Mouse (Mus musculus): ENCODE measurements around the gene Ubl4b. TPM values are rescaled to one million over a fixed set of nuclear protein-coding genes. Genes with fewer than 3 reads are reported as not detected.

Ubl4b gene
- polyA plus RNA-seq, 1 experiment = not detected

DNA sequence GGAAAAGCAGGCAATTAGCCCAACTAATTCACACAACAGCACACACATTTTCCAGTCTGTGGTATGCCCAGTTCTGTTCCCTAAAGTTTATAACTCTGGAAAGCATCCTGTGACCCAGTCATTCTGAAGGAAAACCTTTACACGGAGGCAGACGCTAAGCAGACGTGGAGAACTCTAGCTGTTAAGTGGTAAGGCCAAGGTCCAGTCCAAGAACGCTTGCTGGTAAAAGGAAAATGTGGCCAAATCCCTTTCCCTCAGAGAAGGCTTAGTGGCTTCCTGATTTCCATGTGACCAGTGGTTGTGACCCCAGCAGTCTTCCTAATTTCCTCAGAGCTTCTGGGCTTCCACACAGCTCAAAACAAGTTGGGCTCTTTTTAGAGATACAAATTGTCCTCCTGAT, 48.3 kb downstream of the Ubl4b start:
- no peak overlapping the region for H3ac ChIP-seq (ENCODE audit: control insufficient read depth, insufficient read length)
- no peaks in the 10 kb centered on the region for H3K27me3 ChIP-seq (ENCODE audit: control insufficient read depth, insufficient read depth, insufficient read length)
- H3K4me2 ChIP-seq (ENCODE audit: low read depth) = no peak overlapping the region
- H3K36me3 ChIP-seq (ENCODE audit: control insufficient read depth, insufficient read depth) = no peaks in the 10 kb centered on the region
- no peaks in the 10 kb centered on the region for H3K79me2 ChIP-seq (ENCODE audit: control insufficient read depth, insufficient read depth)
- no peak for TF ChIP-seq POLR2A (IDR thresholded peaks at IDR 0.05; ENCODE audit: insufficient read length, low read depth)
- no peak for TF ChIP-seq SRF (IDR thresholded peaks at IDR 0.05; ENCODE audit: control insufficient read depth, insufficient read length, low read depth)
- TF ChIP-seq MYOG (IDR thresholded peaks at IDR 0.05; ENCODE audit: control insufficient read depth in 1 of 3, insufficient read depth in 1 of 3, insufficient read length in 2 of 3, low read depth in 2 of 3) = no peak
- no peak for TF ChIP-seq USF1 (IDR thresholded peaks at IDR 0.05; ENCODE audit: low read depth)
- no peak for TF ChIP-seq E2F4 (IDR thresholded peaks at IDR 0.05; ENCODE audit: insufficient read depth)
- no peak for TF ChIP-seq MAX (IDR thresholded peaks at IDR 0.05; ENCODE audit: low read depth)
- TF ChIP-seq TCF12 (IDR thresholded peaks at IDR 0.05; ENCODE audit: insufficient read depth, poor library complexity, severe bottlenecking) = no peak
- no peak for TF ChIP-seq TCF3 (IDR thresholded peaks at IDR 0.05; ENCODE audit: insufficient read length, low read depth)
- no peak for TF ChIP-seq CEBPB (IDR thresholded peaks at IDR 0.05; ENCODE audit: insufficient read depth, poor library complexity, severe bottlenecking)
- no peak for TF ChIP-seq REST (IDR thresholded peaks at IDR 0.05; ENCODE audit: insufficient read depth, insufficient read length)
- no peak for TF ChIP-seq POLR2AphosphoS2 (IDR thresholded peaks at IDR 0.05; ENCODE audit: insufficient read length, low read depth)
- no peak for TF ChIP-seq MYOD1 (IDR thresholded peaks at IDR 0.05; ENCODE audit: control insufficient read depth in 1 of 3, insufficient read length in 2 of 3, low read depth in 2 of 3)
- no peak overlapping the region for H3K4me3 ChIP-seq

DNA sequence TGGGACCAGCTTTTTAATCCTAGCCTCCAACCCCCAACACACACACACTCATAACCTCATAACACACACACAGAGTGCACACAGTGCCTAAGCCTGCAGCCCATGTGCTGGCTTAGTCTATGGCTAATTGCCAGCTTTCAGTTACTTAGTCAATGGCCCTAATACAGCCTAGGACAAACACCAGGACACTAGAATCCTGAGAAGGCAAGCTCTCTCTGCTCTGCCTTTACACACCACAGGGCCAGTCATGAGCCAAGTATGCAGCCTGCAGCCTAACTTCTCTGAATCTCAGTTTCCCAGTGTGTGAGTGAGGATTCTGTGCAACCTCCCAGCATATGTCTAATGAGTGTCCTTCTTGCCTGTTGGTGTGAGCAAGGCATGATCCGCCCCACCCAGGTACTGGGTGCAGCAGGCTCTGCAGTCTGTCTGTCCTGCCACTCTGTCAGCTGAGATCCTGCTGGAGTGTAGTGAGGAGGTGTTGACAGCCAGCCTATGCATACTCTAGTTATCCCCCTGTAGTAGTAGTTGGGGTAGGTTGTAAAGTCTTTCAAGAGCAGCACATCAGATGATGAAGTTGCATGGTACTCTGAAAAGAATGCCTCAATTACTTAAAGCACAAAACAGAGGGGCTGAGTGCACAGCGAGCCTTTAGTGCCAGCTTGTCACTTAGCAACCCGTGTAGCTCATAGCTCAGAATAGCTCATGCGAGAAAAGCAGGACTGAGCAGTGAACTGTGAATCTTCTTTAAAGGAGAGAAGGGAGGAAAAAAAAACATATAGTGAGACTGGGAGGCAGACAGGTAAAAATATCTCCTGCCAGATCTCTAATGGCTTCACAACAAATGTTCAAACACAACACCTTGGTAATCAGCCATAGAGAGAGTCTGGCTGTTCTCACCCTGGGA, 49.2 kb downstream of the Ubl4b start:
- no peaks in the 10 kb centered on the region for H3K27me3 ChIP-seq (ENCODE audit: control insufficient read depth, insufficient read depth, insufficient read length)
- no peaks in the 10 kb centered on the region for H3K36me3 ChIP-seq (ENCODE audit: control insufficient read depth, insufficient read depth)
- no peaks in the 10 kb centered on the region for H3K79me2 ChIP-seq (ENCODE audit: control insufficient read depth, insufficient read depth)
- H3K4me2 ChIP-seq (ENCODE audit: low read depth) = no peak overlapping the region
- TF ChIP-seq REST (IDR thresholded peaks at IDR 0.05; ENCODE audit: insufficient read depth, insufficient read length) = no peak
- no peak for TF ChIP-seq POLR2AphosphoS2 (IDR thresholded peaks at IDR 0.05; ENCODE audit: insufficient read length, low read depth)
- no peak overlapping the region for H3K4me3 ChIP-seq
- H3ac ChIP-seq (ENCODE audit: control insufficient read depth, insufficient read length) = no peak overlapping the region

DNA sequence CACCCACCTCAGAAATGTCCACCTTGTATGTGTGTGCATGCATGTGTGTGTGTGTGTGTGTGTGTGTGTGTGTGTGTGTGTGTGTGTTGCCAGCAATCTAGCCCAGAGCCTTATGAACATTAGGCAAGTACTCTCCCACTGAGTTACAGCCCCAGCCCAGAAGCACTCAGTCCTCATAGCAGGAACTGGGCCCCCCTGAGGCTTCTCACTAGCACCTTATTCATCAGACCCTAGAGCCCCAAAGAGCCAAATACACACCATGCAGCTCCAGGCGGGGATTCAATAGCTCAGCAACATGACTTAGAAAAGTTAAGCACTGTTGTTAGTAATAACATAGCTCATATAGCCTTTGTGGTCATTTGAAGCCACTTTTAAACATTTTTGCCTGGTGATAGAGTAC, 50.3 kb downstream of the Ubl4b start:
- Histone ChIP-seq H3K36me3 (ENCODE audit: control insufficient read depth, insufficient read depth) (no peaks in the 10 kb centered on the region), H3K79me2 (ENCODE audit: control insufficient read depth, insufficient read depth) (no peaks in the 10 kb centered on the region), H3K27me3 (ENCODE audit: control insufficient read depth, insufficient read depth, insufficient read length) (no peaks in the 10 kb centered on the region), H3ac (ENCODE audit: control insufficient read depth, insufficient read length) (no peak overlapping the region), H3K4me2 (ENCODE audit: low read depth) (no peak overlapping the region), H3K4me3 (no peak overlapping the region)
- TF ChIP-seq MYOG (IDR thresholded peaks at IDR 0.05; ENCODE audit: control insufficient read depth in 1 of 3, insufficient read depth in 1 of 3, insufficient read length in 2 of 3, low read depth in 2 of 3) = no peak
- TF ChIP-seq MAX (IDR thresholded peaks at IDR 0.05; ENCODE audit: low read depth) = no peak

DNA sequence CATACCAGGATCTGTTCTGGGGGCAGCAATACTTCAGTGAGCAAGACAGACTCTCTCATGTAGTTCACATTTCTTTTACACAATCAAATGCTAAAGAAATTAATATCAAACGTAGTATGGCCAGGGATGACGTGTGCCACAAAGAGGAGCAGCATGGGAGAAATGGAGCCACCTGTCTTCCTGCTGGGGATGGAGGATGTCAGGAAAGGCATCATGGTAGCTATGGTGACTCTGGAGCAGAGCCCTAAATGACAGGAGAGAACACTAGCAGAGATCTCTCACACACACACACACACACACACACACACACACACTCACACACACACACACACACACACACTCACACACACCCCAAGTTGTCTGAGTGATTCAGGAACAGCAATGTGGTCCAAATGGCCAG, 51.2 kb downstream of the Ubl4b start:
- no peaks in the 10 kb centered on the region for H3K36me3 ChIP-seq (ENCODE audit: control insufficient read depth, insufficient read depth)
- no peak for TF ChIP-seq CEBPB (IDR thresholded peaks at IDR 0.05; ENCODE audit: insufficient read depth, poor library complexity, severe bottlenecking)
- TF ChIP-seq MYOG (IDR thresholded peaks at IDR 0.05; ENCODE audit: control insufficient read depth in 1 of 3, insufficient read depth in 1 of 3, insufficient read length in 2 of 3, low read depth in 2 of 3) = no peak
- TF ChIP-seq TCF12 (IDR thresholded peaks at IDR 0.05; ENCODE audit: insufficient read depth, poor library complexity, severe bottlenecking) = no peak
- no peak for TF ChIP-seq SRF (IDR thresholded peaks at IDR 0.05; ENCODE audit: control insufficient read depth, insufficient read length, low read depth)
- no peak for TF ChIP-seq POLR2AphosphoS2 (IDR thresholded peaks at IDR 0.05; ENCODE audit: insufficient read length, low read depth)
- TF ChIP-seq E2F4 (IDR thresholded peaks at IDR 0.05; ENCODE audit: insufficient read depth) = no peak
- no peak for TF ChIP-seq POLR2A (IDR thresholded peaks at IDR 0.05; ENCODE audit: insufficient read length, low read depth)
- TF ChIP-seq MAX (IDR thresholded peaks at IDR 0.05; ENCODE audit: low read depth) = no peak
- no peak for TF ChIP-seq USF1 (IDR thresholded peaks at IDR 0.05; ENCODE audit: low read depth)
- no peak for TF ChIP-seq TCF3 (IDR thresholded peaks at IDR 0.05; ENCODE audit: insufficient read length, low read depth)
- no peak for TF ChIP-seq MYOD1 (IDR thresholded peaks at IDR 0.05; ENCODE audit: control insufficient read depth in 1 of 3, insufficient read length in 2 of 3, low read depth in 2 of 3)
- no peak for TF ChIP-seq REST (IDR thresholded peaks at IDR 0.05; ENCODE audit: insufficient read depth, insufficient read length)
- no peaks in the 10 kb centered on the region for H3K79me2 ChIP-seq (ENCODE audit: control insufficient read depth, insufficient read depth)
- H3K4me3 ChIP-seq = no peak overlapping the region
- H3ac ChIP-seq (ENCODE audit: control insufficient read depth, insufficient read length) = no peak overlapping the region
- H3K4me2 ChIP-seq (ENCODE audit: low read depth) = no peak overlapping the region
- H3K27me3 ChIP-seq (ENCODE audit: control insufficient read depth, insufficient read depth, insufficient read length) = no peaks in the 10 kb centered on the region

Other genes starting within 250 kb of the Ubl4b start
- gene Rbm15, start 221.4 kb downstream of the Ubl4b start, polyA plus RNA-seq (2012; fragmentation: generic; extraction: Trizol) = 4.3 TPM
- gene Kcnc4, start 95.5 kb downstream of the Ubl4b start, polyA plus RNA-seq (2012; fragmentation: generic; extraction: Trizol) = not detected
- gene Slc6a17, start 37.1 kb downstream of the Ubl4b start, polyA plus RNA-seq (2012; fragmentation: generic; extraction: Trizol) = 1.9 TPM
- not detected for gene Alx3, start 40.0 kb upstream of the Ubl4b start, polyA plus RNA-seq (2012; fragmentation: generic; extraction: Trizol)
- not detected for gene Gm10961, start 76.2 kb upstream of the Ubl4b start, polyA plus RNA-seq (2012; fragmentation: generic; extraction: Trizol)
- 46.6 TPM for gene Strip1, start 76.6 kb upstream of the Ubl4b start, polyA plus RNA-seq (2012; fragmentation: generic; extraction: Trizol)
- 51.0 TPM for gene Ahcyl1, start 141.5 kb upstream of the Ubl4b start, polyA plus RNA-seq (2012; fragmentation: generic; extraction: Trizol)
- 68.1 TPM for gene Csf1, start 205.4 kb upstream of the Ubl4b start, polyA plus RNA-seq (2012; fragmentation: generic; extraction: Trizol)

All from myocyte (in vitro differentiated cells).